Mouse (Mus musculus): ENCODE data around the gene Fam221b. TPM values are rescaled to one million over a fixed set of nuclear protein-coding genes. Genes with fewer than 3 reads are reported as not detected.

Gene Fam221b
- polyA plus RNA-seq, 1 experiment from 2014 or later = 1.6 TPM

DNA sequence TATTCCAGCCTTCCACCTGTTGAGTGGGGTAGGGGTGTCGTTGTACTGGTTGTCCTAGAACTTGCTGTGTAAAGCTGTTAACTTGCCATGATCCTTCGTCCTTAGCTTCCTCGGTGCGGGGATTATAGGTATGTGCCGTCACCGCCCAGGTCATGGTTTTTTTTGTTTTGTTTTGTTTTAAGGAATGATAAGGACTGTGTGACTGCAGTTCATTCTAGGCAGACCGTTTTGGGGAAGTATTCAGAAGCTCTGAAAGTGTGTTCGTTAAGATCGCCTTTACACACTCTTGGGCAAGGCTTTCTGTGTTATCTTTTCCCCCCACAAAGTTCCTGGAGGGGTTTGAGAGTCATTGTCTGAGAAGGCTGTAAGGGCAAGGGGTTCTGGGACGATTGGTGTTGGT lies 56.4 kb downstream of the Fam221b start:
- H3K27me3 ChIP-seq (ENCODE audit: control insufficient read depth, insufficient read depth, low read length) = no peaks in the 10 kb centered on the region
- no peak for ATAC-seq (ENCODE audit: low read depth)
- no peak overlapping the region for H3K27ac ChIP-seq (ENCODE audit: low read depth, low read length)
- no peak overlapping the region for H3K9ac ChIP-seq (replicated peaks; ENCODE audit: low read depth, low read length)
- no peak overlapping the region for H3K4me3 ChIP-seq (ENCODE audit: low read depth, low read length)
- H3K9me3 ChIP-seq (ENCODE audit: control insufficient read depth, low read length) = no peaks in the 10 kb centered on the region
- H3K4me1 ChIP-seq (ENCODE audit: control insufficient read depth, insufficient read depth, low read length) = no peaks in the 10 kb centered on the region
- H3K36me3 ChIP-seq (ENCODE audit: control insufficient read depth, insufficient read depth, low read length) = no peaks in the 10 kb centered on the region
- no peak overlapping the region for H3K4me2 ChIP-seq (ENCODE audit: low read depth, low read length)
- 79% methylated on average over 10 of the region's 10 CpGs for WGBS

Small RNAs within 50 kb of the gene (microRNA-seq; reads per million reads assigned to microRNA genes)
- gene Gm25262 = not detected

Other genes starting within 250 kb of the Fam221b start
- gene Fam166b, start 240.0 kb downstream of the Fam221b start, polyA plus RNA-seq (2014; fragmentation: Nextera tagmentation; extraction: Ambion mirVana) = 1.2 and 1.4 TPM in 2 replicates
- 16.4 and 19.0 TPM in 2 replicates for gene Tesk1, start 227.2 kb downstream of the Fam221b start, polyA plus RNA-seq (2014; fragmentation: Nextera tagmentation; extraction: Ambion mirVana)
- gene Cd72, start 214.5 kb downstream of the Fam221b start, polyA plus RNA-seq (2014; fragmentation: Nextera tagmentation; extraction: Ambion mirVana) = 6.6 and 7.4 TPM in 2 replicates
- not detected in 2 replicates for gene Sit1, start 185.4 kb downstream of the Fam221b start, polyA plus RNA-seq (2014; fragmentation: Nextera tagmentation; extraction: Ambion mirVana)
- gene Ccdc107, start 176.2 kb downstream of the Fam221b start, polyA plus RNA-seq (2014; fragmentation: Nextera tagmentation; extraction: Ambion mirVana) = 81.4 and 87.2 TPM in 2 replicates
- gene Arhgef39, start 169.4 kb downstream of the Fam221b start, polyA plus RNA-seq (2014; fragmentation: Nextera tagmentation; extraction: Ambion mirVana) = 3.6 and 6.2 TPM in 2 replicates
- not detected in 2 replicates for gene Car9, start 162.2 kb downstream of the Fam221b start, polyA plus RNA-seq (2014; fragmentation: Nextera tagmentation; extraction: Ambion mirVana)
- 7.2 and 13.3 TPM in 2 replicates for gene Tpm2, start 145.4 kb downstream of the Fam221b start, polyA plus RNA-seq (2014; fragmentation: Nextera tagmentation; extraction: Ambion mirVana)
- 86.2 and 92.8 TPM in 2 replicates for gene Creb3, start 106.8 kb downstream of the Fam221b start, polyA plus RNA-seq (2014; fragmentation: Nextera tagmentation; extraction: Ambion mirVana)
- 48.8 and 57.8 TPM in 2 replicates for gene Tln1, start 106.5 kb downstream of the Fam221b start, polyA plus RNA-seq (2014; fragmentation: Nextera tagmentation; extraction: Ambion mirVana)
- gene Rgp1, start 90.4 kb downstream of the Fam221b start, polyA plus RNA-seq (2014; fragmentation: Nextera tagmentation; extraction: Ambion mirVana) = 24.1 and 28.2 TPM in 2 replicates
- 44.4 and 48.5 TPM in 2 replicates for gene Gba2, start 90.3 kb downstream of the Fam221b start, polyA plus RNA-seq (2014; fragmentation: Nextera tagmentation; extraction: Ambion mirVana)
- gene Msmp, start 84.7 kb downstream of the Fam221b start, polyA plus RNA-seq (2014; fragmentation: Nextera tagmentation; extraction: Ambion mirVana) = 1.9 TPM in 1 of 2 replicates, not detected in the other
- gene Npr2, start 37.2 kb downstream of the Fam221b start, polyA plus RNA-seq (2014; fragmentation: Nextera tagmentation; extraction: Ambion mirVana) = 15.9 and 19.2 TPM in 2 replicates
- 2.4 and 4.6 TPM in 2 replicates for gene Spag8, start 15.6 kb downstream of the Fam221b start, polyA plus RNA-seq (2014; fragmentation: Nextera tagmentation; extraction: Ambion mirVana)
- gene Hint2, start 12.7 kb downstream of the Fam221b start, polyA plus RNA-seq (2014; fragmentation: Nextera tagmentation; extraction: Ambion mirVana) = 67.1 and 73.9 TPM in 2 replicates
- gene Tmem8b, start 174 bp downstream of the Fam221b start, polyA plus RNA-seq (2014; fragmentation: Nextera tagmentation; extraction: Ambion mirVana) = 11.4 and 13.3 TPM in 2 replicates
- not detected in 2 replicates for gene Olfr70, start 31.7 kb upstream of the Fam221b start, polyA plus RNA-seq (2014; fragmentation: Nextera tagmentation; extraction: Ambion mirVana)
- not detected in 2 replicates for gene Olfr71, start 41.1 kb upstream of the Fam221b start, polyA plus RNA-seq (2014; fragmentation: Nextera tagmentation; extraction: Ambion mirVana)
- gene Hrct1, start 58.0 kb upstream of the Fam221b start, polyA plus RNA-seq (2014; fragmentation: Nextera tagmentation; extraction: Ambion mirVana) = 0.19 and 0.24 TPM in 2 replicates
- gene Spaar, start 60.9 kb upstream of the Fam221b start, polyA plus RNA-seq (2014; fragmentation: Nextera tagmentation; extraction: Ambion mirVana) = 0.10 TPM in 1 of 2 replicates, not detected in the other
- not detected in 2 replicates for gene Olfr159, start 101.9 kb upstream of the Fam221b start, polyA plus RNA-seq (2014; fragmentation: Nextera tagmentation; extraction: Ambion mirVana)
- not detected in 2 replicates for gene Olfr156, start 154.8 kb upstream of the Fam221b start, polyA plus RNA-seq (2014; fragmentation: Nextera tagmentation; extraction: Ambion mirVana)
- not detected in 2 replicates for gene Olfr157, start 171.1 kb upstream of the Fam221b start, polyA plus RNA-seq (2014; fragmentation: Nextera tagmentation; extraction: Ambion mirVana)
- not detected in 2 replicates for gene Olfr155, start 182.4 kb upstream of the Fam221b start, polyA plus RNA-seq (2014; fragmentation: Nextera tagmentation; extraction: Ambion mirVana)
- gene Reck, start 206.4 kb upstream of the Fam221b start, polyA plus RNA-seq (2014; fragmentation: Nextera tagmentation; extraction: Ambion mirVana) = 6.3 and 9.2 TPM in 2 replicates